Mouse (Mus musculus): ENCODE measurements at regions not wholly inside any gene's neighbourhood (a gene's known extent, or its start where the extent isn't known, plus 50 kb on each side); places are given as distances from the start of the nearest gene placed in this dataset.
A peak's percentile ranks its signal among the peaks of the same experiment; 100 is the strongest.
"Not testable (repeated sequence)": the region's sequence is repeated elsewhere in the genome, so short reads cannot be mapped to it uniquely, and the experiment has no call there.

- DNase-seq (ENCODE audit: low spot score in 2 of 2) = no peak
Observed at GRCm38 (mm10) chr8:37048912-37049692, 55.7 kb downstream of the AI429214 start.

GRCm38 (mm10) chr8:37049969-37050683, 56.7 kb downstream of the AI429214 start:
- no peak for DNase-seq (ENCODE audit: low spot score in 2 of 2)

- no peak for DNase-seq (ENCODE audit: low spot score in 2 of 2)
Observed at GRCm38 (mm10) chr8:37050684-37051028, 57.3 kb downstream of the AI429214 start.

- no peak for DNase-seq (ENCODE audit: low spot score in 2 of 2)
Observed at GRCm38 (mm10) chr8:37056376-37056775, 63.0 kb downstream of the AI429214 start.

GRCm38 (mm10) chr8:37058390-37058789, 65.0 kb downstream of the AI429214 start:
- no peak for DNase-seq (ENCODE audit: low spot score in 2 of 2)

GRCm38 (mm10) chr8:37062012-37062944, 68.9 kb downstream of the AI429214 start:
- peak; percentile 60 to 61 for DNase-seq (ENCODE audit: low spot score in 2 of 2)

GRCm38 (mm10) chr8:37063764-37064331, 70.4 kb downstream of the AI429214 start:
- peak; percentile 68 to 81 for DNase-seq (ENCODE audit: low spot score in 2 of 2)

GRCm38 (mm10) chr8:37072905-37073304, 79.5 kb downstream of the AI429214 start:
- DNase-seq (ENCODE audit: low spot score in 2 of 2) = no peak

- DNase-seq (ENCODE audit: low spot score in 2 of 2) = no peak
Observed at GRCm38 (mm10) chr8:37099727-37100126, 106.3 kb downstream of the AI429214 start.

GRCm38 (mm10) chr8:37112386-37112785, 119.0 kb downstream of the AI429214 start:
- not testable (repeated sequence) for DNase-seq (ENCODE audit: low spot score in 2 of 2)

GRCm38 (mm10) chr8:37125834-37126233, 132.4 kb downstream of the AI429214 start:
- DNase-seq (ENCODE audit: low spot score in 2 of 2) = no peak

GRCm38 (mm10) chr8:37129670-37130069, 136.3 kb downstream of the AI429214 start:
- no peak for DNase-seq (ENCODE audit: low spot score in 2 of 2)

GRCm38 (mm10) chr8:37131988-37132387, 138.6 kb downstream of the AI429214 start:
- DNase-seq (ENCODE audit: low spot score in 2 of 2) = peak in 1 of 2 experiments; percentile 5

GRCm38 (mm10) chr8:37134192-37134964, 141.0 kb downstream of the AI429214 start:
- DNase-seq (ENCODE audit: low spot score in 2 of 2) = no peak

- no peak for DNase-seq (ENCODE audit: low spot score in 2 of 2)
Observed at GRCm38 (mm10) chr8:37150286-37150685, 156.9 kb downstream of the AI429214 start.

GRCm38 (mm10) chr8:37154361-37154760, 161.0 kb downstream of the AI429214 start:
- no peak for DNase-seq (ENCODE audit: low spot score in 2 of 2)

- no peak for DNase-seq (ENCODE audit: low spot score in 2 of 2)
Observed at GRCm38 (mm10) chr8:37154946-37155345, 161.5 kb downstream of the AI429214 start.

GRCm38 (mm10) chr8:37159481-37159880, 166.1 kb downstream of the AI429214 start:
- DNase-seq (ENCODE audit: low spot score in 2 of 2) = peak; percentile 70 to 73

- DNase-seq (ENCODE audit: low spot score in 2 of 2) = no peak
Observed at GRCm38 (mm10) chr8:37196859-37197258, 203.5 kb downstream of the AI429214 start.

GRCm38 (mm10) chr8:37215894-37216293, 222.5 kb downstream of the AI429214 start:
- DNase-seq (ENCODE audit: low spot score in 2 of 2) = no peak

- no peak for DNase-seq (ENCODE audit: low spot score in 2 of 2)
Observed at GRCm38 (mm10) chr8:37227091-37227490, 233.7 kb downstream of the AI429214 start.

Measured in frontal cortex, postnatal 25 days (tissue).